Mouse (Mus musculus) cerebellum, adult 11 months (tissue): Measurements from ENCODE around the gene Wwox.

ENCODE experiments used
- DNase-seq: peaks from one replicate; pipeline ENCODE4 v3.0.0; 2022

Wwox gene

DNA sequence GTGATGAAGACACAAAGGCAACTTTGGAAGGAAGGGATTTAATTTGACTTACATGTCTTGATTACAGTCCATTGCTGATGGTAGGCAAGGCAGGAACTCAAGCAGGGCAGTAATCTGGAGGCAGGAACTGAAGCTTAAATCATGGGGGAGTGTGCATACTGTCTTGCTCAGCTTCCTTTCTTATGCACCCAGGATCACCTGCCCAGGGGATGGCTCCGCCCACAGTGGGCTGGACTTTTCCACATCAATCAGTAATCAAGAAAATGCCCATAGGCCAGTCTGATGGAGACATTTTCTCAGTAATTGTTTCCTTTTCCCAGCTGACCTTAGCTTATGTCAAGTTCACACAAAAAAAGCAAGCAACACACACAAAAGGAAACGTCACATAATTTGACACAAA, 237.5 kb downstream of the Wwox start:
- DNase-seq = no peak

DNA sequence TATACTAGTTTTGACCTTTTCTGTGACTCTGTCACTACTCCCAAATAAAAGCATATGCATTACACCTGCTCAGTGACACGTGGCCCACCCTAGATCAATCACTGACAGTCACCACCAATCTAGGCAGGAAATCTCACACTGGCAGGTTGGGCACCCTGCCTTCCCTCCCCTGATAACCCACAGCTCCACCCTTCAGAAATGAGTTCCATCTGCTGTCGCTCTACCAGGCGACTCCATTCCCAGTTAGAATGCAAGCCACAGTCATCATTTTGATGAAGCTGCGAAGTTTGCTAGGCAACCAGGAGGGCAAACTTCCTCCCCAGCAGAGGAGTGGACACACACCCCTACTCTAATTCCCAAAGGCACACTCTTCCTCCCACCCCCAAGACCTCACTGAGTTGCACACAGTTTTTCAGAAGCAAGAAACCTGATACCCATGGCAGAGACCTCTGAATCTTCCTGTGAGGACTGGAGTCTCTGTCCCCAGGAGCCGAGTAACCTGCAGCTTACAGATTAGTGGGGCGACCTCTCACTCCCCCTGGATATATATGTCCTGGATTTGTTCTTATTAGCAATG, 238.2 kb downstream of the Wwox start:
- peak; percentile 34 for DNase-seq

DNA sequence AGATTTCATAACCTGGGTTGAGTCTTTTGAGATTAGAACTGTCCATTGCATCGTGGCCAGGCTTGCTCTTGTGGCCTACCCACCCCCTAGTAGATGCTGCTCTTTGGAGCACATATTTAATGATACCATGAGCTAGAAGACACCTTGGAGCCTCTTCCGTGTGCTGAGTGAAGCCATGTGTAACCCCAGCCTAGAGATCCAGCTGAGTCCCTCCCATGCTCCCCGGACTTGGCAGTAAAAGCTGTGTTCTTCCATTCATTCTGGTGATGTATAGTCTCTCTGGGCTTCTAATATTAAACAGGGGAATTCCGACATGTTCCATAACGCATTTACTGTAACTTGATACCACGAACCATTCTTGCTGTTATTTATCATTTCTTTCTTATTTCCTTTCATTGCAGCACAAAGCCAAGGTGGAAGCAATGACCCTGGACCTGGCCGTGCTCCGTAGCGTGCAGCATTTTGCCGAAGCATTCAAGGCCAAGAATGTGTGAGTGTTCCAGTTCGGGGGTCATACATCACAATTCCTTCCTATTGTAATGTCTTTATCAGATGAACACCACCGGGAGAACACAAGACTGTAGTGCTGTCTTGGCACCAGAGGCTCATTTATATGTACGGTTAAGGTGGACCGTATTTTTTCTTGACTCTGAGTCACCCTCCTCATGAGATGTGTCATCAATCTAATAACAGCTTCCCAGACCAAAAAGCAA, 240.1 kb downstream of the Wwox start:
- no peak for DNase-seq

DNA sequence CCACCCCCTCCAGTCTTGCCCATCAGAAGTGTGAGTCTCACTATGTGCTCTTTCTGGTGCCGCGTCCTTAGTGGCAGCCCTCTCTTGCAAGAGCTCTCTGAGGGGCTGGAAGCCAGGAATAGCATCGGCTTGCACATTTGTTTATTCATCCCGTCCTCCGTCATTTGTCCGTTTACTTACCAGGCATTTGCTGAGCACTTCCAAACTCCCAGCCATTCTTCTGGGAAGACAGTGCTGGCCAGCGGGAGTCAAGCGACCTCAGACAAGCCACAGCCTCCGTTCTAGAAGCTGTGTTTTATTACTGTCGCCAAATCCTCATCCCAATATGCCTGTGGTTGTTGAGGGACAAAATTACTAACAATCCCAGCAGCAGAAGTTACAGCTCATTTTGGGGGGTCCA, 241.7 kb downstream of the Wwox start:
- DNase-seq = no peak

DNA sequence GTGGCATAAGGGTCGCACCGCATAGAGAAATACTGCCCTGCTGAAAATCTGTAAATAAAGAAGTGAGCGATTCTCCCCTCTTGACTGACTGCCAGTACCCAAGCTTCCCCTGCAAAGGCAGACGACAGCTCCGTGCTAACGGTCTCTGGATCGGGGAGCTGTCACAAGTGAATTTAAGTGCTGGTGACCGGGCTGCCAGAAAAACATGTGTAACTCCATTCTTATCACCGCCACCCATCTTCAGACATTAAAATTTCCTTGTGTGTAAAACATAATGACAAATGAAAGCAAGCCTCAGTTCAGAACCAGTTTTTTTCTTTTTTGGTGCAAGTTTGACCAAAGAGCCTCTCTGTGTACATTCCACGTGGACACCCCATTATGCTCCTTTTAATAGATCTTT, 242.7 kb downstream of the Wwox start:
- DNase-seq = no peak

DNA sequence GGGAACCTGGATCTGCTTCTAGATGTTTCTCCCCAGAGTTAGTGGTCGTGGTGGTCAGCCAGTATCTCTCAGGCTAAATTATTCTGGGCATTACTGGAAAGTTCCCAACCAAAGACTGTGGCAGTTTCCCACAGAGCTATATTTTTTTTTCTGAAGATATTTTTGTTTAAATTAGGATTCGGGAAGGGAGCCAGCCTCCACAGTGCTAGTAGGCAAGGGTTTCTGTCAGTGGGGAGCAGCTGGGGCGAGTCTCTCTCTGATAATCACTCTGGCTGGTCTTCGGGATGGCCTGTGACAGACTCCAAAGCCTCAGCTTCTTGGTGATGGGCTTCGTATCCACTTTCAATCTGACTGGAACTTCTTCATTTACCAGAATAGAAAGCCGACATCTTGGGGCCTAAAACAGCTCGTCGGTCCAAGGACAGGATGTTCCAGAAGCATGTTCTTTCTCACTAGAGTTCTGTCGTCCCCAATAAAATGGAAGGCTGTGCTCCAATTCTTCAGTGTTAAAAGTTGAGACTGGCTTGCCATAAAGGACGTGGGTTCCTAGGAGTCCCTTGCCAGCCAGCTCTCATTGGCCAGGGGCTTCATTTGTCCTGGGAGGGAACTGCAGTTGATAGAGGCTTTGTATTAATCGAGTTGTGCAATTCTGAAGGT, 244.7 kb downstream of the Wwox start:
- no peak for DNase-seq

DNA sequence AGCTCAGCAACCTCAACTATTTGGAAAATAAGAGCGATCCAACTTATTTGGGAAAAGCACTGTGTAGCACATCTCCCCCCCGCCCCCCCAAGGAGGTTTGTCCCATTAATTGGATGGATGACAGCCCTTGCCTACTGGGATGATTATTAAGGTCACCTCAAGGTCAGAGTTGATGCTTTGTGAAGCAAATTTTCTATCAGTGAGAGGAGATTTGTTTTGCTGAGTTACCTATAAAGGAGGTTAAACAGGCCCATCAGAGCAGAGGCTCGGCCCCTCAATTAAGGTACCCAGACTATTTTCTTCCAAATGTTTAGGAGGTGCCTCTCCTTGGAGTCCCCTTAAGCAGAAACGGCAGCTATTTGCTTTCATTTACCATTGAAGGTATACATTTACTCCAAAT, 247.0 kb downstream of the Wwox start:
- DNase-seq = no peak

DNA sequence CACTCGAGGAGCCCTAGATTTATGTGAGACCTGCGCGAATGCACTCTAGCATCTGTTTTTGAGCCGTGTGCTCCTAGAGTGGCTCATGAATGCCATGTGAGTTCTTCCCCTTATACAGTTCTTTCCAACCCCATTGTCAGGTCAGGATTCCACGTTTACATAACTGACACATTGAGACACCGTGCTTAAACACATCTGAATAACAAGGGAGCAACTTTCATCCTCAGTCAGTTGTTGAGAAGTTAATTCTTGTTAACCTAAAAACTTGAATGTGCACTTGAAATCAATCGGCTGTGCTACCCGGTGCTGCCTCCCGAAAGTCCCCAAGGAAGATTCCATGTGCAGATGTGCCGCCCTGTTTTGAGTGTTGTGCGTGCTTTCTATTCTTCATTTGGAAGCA, 249.3 kb downstream of the Wwox start:
- no peak for DNase-seq

DNA sequence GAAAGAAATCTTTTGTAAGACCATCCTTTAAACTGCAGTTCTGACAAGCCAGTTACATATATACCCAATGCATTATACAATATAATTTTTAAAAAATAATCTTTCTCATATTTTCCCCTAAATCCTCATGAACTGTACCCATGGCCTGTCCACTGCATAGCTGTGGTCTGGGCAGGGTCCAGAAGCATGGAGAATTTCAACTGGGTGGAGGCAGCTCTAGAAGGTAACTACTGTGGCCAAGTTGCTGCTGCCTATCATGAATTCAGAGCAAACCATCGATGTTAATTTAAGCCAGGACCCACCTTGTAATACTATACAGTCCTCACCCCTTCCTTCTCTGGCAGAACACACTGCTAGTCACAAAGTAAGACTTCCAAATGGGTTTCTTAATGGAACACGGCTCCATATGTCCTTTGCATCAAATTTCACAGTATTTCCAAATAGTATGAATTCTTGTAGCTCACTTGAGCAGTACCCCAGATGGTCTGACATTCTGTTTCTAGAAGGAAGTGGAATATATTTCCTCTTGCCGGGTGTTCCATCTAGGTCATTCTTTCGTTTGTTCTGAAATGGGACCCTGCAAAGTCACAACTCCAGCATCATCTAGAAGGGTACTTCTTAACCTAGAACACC, 255.2 kb downstream of the Wwox start:
- no peak for DNase-seq

DNA sequence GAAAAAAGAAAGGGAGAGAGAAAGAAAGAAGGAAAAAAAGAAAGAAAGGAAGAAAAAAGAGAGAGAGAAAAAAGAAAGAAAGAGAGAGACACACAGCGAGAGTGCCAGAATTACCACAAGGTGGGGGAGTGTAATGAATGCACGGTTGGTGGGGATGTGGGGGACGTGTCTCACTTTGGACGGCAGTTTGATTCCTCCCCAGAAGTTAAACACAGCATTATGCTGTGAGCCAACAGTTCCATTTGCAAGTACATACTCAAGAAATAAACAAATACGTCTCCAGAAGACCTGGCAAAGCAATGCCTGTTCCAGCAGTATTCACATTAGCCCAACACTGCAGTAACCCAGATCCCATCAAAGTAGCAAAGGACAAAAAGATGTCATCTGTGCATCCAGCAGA, 264.1 kb downstream of the Wwox start:
- no peak for DNase-seq

DNA sequence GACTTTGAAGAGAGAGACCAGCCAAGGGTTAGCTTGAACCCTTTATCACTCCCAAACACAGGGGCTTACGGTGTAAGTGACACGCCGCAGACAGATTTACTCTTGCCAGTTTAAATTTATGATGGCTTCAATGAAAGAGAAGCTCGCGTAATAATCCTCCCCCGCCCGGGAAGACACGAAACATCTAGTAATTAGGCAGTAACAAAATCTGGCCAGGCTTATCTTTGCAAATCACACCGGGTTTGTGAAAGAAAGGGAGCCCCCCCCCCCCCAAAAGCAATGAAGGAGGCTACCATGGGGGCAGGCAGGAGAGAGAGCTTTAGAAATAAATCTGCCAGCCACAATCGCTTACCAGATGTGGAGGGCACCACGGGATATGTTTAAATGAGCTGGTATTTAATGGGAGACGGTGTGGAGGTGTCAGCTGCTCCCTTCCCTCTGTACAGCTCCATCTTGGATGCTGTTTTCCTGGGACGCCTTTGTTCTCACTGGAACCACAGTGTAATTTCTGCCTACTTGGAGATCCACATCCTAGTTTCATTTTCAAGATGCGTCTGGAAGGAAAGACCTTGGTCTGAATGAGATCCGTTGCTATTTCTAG, 268.2 kb downstream of the Wwox start:
- DNase-seq = no peak

DNA sequence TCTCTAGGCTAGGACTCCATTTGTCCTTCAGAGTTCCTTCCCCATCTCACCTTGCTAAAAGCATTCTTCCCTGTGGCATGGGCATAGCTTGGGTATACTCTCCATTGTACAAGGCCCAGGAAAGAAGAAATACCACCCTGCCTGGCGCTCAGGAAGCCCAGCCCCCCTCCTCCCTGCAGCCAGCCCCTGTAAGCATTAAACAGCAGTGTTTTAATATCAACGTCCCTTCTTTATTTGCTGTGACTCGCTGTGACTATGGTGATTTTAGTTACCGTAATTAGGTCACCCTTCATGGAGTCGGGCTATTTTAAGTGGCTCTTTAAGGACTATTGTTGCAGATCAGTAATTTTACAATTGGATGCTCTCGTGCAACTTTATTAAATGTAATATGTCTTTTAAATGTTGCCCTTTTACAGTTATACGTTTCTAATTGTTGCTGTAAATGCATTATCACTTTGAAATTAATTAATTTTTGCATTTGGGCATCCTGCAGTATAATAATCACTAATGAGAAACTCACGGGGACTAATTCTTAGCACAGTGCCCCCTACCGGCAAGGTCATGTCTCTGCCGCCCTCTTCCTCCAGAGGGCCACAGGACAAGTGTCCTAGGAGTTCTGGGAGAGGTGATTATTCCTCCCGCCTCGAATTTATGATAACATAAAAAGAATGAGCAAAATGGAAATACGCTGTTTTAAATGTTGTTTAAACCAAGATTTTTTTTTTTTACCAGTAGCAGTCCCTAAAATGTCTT, 276.0 kb downstream of the Wwox start:
- DNase-seq = peak; percentile 32

DNA sequence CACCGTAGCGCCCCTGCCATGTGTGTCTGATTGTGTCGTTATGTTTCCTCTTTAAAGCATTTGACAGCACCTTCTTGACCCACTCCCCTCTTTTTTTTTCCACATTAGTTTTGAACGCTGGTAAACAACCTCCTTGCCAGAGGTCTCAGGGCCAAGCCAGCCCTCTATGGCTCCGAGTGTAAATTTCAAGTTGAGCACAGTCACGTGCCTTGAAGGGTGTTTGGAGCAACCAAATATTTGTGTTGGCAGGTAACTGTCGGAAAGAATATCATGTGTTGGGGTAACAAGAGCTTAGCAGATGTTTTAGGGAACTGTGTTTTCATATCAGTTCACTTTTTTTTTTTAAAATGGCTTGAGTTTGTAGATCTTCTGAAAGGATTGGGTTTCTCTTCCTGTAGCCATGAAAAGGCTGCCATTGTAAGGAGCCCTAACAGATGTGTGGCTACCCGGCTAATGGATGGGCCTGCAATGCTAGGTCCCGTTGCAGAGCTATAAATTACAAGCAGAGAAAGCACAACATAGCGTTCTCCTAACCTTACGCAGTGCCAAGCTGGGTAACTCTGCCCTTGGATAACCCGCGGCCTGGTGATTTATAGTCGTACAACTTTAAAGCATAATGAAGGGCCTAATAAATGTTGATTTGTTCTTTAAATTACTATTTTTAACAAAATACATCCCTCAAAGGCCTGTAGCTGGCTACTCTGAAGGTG, 277.2 kb downstream of the Wwox start:
- no peak for DNase-seq

DNA sequence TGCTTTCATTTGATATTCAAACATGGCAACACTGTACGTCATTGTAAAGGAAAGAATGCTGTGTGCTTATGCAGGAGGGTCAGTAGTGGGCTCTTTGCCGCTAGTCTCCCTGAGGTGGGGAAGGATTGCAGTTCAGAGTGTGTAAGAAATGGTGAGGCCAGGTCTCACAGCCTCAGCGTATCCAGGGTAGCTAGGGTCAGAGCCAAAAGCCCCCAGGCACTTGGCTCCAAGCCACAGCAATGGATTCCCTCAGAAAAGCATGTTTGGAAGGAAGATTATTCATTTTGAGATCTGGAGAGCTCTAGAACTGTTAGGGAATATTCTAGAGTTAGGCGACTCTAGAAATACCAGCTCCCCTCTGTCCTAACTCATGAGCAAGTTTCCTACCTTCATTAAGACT, 279.4 kb downstream of the Wwox start:
- DNase-seq = no peak

DNA sequence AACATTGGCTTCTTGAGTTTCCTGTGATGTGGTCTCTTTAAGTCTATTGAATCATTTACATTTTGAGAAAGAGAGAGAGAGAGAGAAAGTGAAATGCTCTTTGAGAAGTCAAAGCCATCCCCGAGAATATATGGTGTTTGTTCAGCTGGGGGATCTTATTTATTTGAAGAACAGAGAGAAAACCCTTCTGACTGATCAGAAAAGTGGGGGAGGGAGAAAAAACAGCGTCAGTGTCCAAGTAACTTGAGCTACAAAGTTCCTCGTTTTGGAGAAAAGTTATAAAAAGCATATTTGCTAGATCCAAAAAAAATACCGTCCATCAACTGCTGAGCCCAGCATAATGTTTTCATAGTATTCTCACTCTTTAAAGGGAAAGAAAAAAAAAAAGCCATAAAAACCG, 283.2 kb downstream of the Wwox start:
- no peak for DNase-seq

DNA sequence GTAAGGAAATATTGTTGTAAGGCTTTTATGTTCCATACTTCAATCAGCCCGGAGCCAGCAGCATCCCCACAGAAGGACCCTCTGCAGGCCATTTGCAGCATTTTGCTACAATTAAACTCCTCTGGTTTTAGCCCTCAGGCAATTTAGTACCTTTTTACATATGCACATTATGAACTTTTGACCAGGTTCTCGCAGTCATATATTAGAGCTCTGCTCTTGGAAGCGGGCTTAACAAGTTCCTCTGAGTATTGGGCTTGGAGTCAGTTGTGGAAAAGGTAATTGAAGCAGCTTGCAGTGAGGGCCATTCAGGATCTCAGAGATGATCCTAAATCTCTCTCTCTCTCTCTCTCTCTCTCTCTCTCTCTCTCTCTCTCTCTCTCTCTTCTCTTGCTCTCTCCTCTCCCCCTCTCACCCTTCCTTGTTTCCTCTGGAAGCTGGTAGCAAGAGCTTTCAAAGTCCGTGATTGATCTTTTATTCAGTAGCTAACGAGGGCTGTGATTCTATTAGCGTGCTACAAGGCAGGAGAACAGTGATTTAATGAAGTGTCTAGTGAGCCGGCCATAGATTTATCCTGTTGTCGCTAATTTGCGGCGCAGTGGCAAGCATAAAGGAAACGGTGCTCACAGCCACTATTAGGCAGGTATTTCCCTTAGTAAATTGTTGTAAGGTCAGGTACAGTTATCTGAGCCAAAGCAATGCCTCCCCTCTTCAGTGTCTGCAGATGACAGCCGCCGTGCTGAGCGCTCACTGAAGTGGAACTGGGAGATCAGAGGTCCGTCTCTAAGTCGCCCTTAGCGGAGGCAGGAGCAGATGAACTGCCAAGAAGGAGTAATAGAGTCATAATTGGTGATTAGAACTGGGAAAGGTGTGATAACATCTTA, 292.0 kb downstream of the Wwox start:
- DNase-seq = no peak

DNA sequence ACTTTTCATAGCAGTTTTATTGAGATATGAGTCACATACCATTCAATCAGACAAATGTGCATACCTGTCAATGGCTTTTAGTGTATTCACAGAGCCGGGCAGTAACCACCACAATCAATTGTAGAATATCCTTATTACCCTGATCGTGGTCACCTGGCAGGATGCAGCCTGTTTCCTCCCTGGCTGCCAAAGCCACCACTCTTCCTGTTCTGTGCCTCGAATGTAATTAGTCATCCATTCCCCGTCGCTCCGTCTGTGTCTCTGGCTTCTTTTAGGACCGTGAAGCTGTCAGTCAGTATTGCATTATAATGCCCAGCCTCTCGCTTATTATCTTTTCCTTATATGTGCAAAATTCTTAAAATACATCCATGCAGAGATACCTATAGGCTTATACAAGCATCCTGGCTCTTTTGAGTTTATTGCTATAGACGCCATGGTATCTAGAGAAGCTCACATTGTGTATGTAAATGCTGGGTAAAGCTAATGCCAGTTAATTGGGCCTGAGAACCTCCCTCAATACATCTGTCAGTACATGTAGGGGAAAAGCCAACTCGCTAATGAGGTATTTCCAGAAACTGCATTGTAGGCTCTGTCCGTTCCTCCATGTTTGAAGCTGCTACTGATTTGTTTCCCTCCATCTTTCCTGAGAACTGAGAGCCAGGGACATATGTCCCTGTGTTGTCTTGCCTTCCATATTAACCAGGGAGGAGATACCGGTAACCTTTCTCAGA, 303.9 kb downstream of the Wwox start:
- no peak for DNase-seq

DNA sequence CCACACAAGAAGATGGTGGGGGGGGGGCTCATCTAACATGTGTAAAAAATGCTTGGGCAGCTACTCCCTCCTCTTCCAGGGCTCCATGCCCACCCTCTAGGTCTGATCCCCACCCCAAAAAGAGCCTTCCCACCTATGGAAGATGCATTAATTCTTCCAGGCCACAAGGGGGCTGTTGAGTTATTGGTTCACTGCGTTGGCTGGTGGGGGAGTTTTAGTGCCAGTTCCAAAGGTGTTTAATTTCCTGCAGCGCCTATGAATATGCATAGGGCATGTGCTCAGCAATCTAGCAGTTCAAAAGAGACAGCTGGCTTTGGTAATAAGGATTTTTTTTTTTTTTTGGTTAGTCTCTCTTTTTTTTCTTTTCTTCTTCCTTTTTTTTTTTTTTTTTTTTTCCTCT, 306.9 kb downstream of the Wwox start:
- DNase-seq = no peak

DNA sequence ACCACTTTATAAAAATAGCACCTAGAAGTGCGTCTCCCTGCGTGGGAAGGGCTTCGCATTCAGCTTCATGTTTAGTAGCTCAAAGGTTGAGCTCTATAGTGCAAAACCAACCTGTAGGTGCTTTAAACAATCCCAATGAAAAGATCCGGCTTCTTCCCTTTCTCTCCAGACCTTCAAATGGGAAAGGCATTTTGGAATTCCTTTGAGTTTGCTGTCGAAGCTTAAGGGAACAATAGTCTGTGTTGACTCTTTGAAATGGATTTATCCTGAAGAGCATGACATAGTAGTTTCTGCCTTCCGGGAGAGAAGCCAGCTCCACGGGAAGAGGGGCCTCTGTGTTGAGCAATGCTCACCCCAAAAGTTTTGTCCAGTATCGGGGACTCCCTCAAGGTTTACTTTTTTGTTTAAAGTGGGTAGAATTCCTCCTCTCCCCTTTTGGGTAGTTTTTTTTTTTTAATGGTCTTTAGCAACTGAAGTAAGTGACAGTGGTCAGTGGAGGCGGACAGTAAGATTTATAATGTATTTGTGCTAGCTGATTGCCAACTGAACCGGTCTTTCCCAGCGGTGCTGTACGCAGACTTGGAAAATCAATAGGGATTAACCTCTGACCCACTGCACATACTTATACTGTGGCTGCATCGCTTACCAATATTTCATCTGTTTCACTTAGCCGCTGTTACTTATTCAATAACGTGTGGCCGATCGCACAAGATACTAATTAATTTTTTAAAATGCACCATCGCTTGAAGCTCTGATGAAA, 312.1 kb downstream of the Wwox start:
- no peak for DNase-seq

DNA sequence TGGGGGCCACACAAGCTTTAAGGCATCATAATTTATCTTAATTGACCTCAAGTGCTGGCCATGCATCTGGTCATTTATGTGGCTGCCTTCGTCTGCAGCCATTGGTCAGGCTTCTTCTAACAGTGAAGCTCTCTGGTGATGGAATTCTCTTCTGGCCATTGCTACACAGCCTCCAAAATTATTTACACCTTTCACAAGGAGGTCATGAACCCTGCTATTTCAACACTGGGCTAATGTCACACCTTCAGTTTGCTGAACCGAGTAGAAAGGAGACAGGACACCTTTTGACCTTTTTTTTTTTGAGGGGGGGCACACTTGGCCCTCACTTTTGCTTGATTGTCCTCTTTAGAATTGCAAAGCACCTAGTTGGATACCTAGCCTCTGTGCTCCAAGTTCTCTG, 320.2 kb downstream of the Wwox start:
- DNase-seq = no peak
